Mouse (Mus musculus) CH12.LX (cell line): Measurements from ENCODE around the gene Dph6.

Experiments used
- CHD1 ChIP-seq: IDR thresholded peaks from 2 replicates; pipeline ENCODE4 v1.6.1; 2012; ENCODE audit warnings: low read depth, low read length, improper control_type of control experiment, inconsistent platforms
- CHD2 ChIP-seq: IDR thresholded peaks from 2 replicates; pipeline ENCODE4 v1.6.1; 2011; ENCODE audit warnings: low read length, improper control_type of control experiment
- CTCF ChIP-seq, 2 experiments: IDR thresholded peaks in 1 of 2; conservative IDR thresholded peaks in 1 of 2; 2 replicates each; pipeline ENCODE4 v1.5.1; 2011 to 2012; ENCODE audit warnings: low read depth in 2 of 2, low read length in 2 of 2, improper control_type of control experiment in 1 of 2, inconsistent platforms in 1 of 2, mild to moderate bottlenecking in 1 of 2, moderate library complexity in 1 of 2
- ELF1 ChIP-seq: IDR thresholded peaks from 2 replicates; pipeline ENCODE4 v1.6.1; 2014; ENCODE audit warnings: low read depth, mild to moderate bottlenecking, inconsistent platforms, low read length, improper control_type of control experiment
- EP300 ChIP-seq: IDR thresholded peaks from 2 replicates; pipeline ENCODE4 v1.6.1; 2011; ENCODE audit warnings: low read length, improper control_type of control experiment
- ETS1 ChIP-seq: conservative IDR thresholded peaks from 2 replicates; pipeline ENCODE4 v1.6.1; 2012; ENCODE audit warnings: low read depth, mild to moderate bottlenecking, inconsistent platforms, low read length, improper control_type of control experiment, moderate library complexity
- JUN ChIP-seq: IDR thresholded peaks from 2 replicates; pipeline ENCODE4 v1.6.1; 2011; ENCODE audit warnings: low read depth, mild to moderate bottlenecking, low read length, improper control_type of control experiment, moderate library complexity; ENCODE audit not compliant: insufficient read depth
- MYC ChIP-seq: IDR thresholded peaks from 2 replicates; pipeline ENCODE4 v1.6.1; 2011; ENCODE audit warnings: low read depth, mild to moderate bottlenecking, improper control_type of control experiment, low read length
- NELFE ChIP-seq: IDR thresholded peaks from 2 replicates; pipeline ENCODE4 v1.6.1; 2011; ENCODE audit warnings: low read depth, low read length, improper control_type of control experiment
- POLR2A ChIP-seq: IDR thresholded peaks from 2 replicates; pipeline ENCODE4 v1.6.1; 2011; ENCODE audit warnings: low read depth, mild to moderate bottlenecking, improper control_type of control experiment, low read length
- RAD21 ChIP-seq: IDR thresholded peaks from 2 replicates; pipeline ENCODE4 v1.6.1; 2011; ENCODE audit warnings: low read depth, mild to moderate bottlenecking, low read length, improper control_type of control experiment, moderate library complexity
- SIN3A ChIP-seq: IDR thresholded peaks from 2 replicates; pipeline ENCODE4 v1.6.1; 2012; ENCODE audit warnings: low read length, improper control_type of control experiment, inconsistent platforms
- ZKSCAN1 ChIP-seq: IDR thresholded peaks from 2 replicates; pipeline ENCODE4 v1.6.1; 2012; ENCODE audit warnings: low read depth, inconsistent platforms, low read length, improper control_type of control experiment, borderline replicate concordance
- ZMIZ1 ChIP-seq: IDR thresholded peaks from 2 replicates; pipeline ENCODE4 v1.6.1; 2012; ENCODE audit warnings: low read depth, mild to moderate bottlenecking, inconsistent platforms, low read length, improper control_type of control experiment

DNA sequence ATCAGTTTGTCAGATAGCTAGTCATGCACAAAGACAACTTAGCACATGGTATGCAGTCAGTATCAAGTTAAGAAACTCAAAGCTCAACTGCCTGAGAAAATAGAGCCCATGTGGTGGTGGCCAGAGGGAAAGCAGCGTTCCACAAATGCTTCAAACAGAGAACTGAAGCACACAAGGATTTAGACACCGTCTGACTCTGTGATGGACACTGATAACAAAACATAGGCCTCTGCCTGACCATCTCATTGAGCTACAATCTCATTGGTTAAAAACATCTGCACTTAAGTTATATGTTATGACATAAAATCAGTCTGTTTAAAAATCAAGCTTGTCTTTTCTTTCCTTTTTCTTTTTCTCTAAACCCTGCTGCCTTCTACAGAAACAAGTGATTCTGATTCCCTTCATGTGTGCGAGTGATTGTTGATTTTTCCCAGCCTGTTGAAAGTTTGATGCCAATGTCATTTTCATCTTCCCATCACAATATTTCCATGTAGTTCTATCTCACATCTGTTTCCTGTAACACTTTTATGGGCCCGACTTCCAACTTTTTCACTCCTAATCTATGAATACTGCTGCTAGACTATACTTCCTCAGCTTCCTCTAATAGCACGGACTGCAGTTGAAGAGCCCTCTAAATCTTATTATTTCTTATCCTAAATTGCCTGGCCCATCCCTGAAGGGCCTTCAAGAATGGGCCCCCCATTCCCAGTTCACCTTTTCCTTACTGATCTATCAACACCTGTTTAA lies 123.6 kb downstream of the Dph6 start:
- TF ChIP-seq MYC (no peak), CTCF (conservative IDR thresholded peaks at IDR 0.05 in 1 of 2, IDR thresholded peaks at IDR 0.05 in 1 of 2; ENCODE audit: low read depth in 2 of 2, low read length in 2 of 2) (no peak), POLR2A (no peak), ZKSCAN1 (no peak), NELFE (no peak), CHD2 (no peak), ZMIZ1 (no peak), CHD1 (no peak), EP300 (no peak), ETS1 (no peak), SIN3A (no peak), ELF1 (no peak), JUN (no peak), RAD21 (no peak)
